Mouse (Mus musculus) liver, adult (tissue): ENCODE results near the gene Sugp2.

Source experiments
- GATA4 ChIP-seq: IDR thresholded peaks from 2 replicates; pipeline ENCODE4 v1.6.1; 2014; ENCODE audit warnings: mild to moderate bottlenecking, low read length; ENCODE audit not compliant: insufficient replicate concordance

Gene Sugp2

DNA sequence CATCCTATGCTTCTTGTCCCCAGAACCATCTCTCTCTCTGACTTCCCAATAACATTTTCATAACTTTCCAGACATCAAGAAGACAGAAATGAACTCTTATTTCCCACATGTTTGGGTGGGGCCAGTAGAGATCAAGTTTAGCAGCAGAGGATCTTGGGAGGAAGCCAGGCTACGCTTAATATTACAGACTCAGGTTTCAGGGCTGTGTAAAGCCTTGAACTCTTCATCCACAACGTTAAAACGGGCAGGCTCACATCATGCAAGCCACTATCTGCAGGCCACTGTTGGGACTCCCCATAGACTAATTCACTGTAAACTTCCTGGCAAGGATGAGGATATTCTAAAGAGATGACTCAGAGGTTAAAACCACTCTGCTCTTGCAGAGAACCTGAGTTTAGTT is 19.6 kb upstream of the Sugp2 start:
- TF ChIP-seq GATA4, result no peak

DNA sequence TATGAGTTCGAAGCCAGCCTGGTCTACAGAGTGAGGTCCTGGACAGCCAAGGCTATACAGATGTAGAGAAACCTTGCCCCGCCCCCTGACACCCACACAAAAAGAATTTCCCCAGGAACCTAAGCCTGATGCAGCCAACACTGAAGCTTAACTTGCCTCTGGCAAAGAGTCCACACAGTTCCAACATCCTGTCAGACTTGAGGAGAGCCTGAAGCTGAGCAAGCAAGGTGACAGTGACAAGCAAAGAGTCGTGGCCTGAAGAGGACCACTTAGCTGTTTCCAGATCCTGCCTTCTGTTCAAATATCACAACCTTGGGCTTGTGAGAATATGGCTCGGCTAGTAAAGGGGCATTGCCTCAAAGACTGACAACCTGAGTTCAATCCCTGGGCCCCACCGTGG is 18.9 kb upstream of the Sugp2 start:
- no peak for TF ChIP-seq GATA4

DNA sequence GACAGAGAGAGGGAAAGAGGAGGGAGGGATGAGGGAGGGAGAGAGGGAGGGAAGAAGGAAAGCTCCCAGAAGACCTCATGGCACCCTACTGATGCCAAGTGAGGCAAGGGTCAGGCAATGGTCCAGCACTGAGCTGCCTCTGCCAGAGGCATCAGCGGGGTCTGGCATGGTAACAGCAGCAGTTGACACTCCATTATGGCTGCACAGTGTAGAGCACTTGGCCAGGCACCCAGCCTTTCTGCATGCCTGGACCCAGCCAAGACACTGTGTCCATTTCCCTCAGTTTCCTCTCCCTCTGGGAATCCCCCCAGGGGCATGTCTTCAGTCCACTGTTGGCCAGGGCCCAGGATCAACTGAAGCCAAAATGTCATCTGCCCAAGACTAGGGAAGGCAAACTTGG is 17.5 kb upstream of the Sugp2 start:
- TF ChIP-seq GATA4, result no peak

DNA sequence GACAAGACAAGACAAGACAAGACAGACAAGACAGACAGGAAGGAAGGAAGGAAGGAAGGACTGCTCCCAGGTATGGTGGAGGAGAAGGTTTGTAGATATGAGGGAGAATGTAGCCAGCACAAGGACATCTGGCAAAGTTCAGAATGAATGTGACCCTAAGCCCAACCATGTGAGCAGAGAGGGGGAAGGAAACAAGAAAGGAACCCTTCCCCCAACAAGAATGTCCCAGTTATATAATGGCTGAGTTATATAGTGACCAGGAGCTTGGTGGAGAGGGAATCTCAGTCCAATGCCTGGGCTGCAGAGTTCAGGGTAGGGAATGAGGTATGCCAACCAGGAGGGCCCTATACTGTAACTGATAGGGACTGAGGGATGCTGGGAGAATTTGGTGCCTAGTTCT is 16.6 kb upstream of the Sugp2 start:
- no peak for TF ChIP-seq GATA4

DNA sequence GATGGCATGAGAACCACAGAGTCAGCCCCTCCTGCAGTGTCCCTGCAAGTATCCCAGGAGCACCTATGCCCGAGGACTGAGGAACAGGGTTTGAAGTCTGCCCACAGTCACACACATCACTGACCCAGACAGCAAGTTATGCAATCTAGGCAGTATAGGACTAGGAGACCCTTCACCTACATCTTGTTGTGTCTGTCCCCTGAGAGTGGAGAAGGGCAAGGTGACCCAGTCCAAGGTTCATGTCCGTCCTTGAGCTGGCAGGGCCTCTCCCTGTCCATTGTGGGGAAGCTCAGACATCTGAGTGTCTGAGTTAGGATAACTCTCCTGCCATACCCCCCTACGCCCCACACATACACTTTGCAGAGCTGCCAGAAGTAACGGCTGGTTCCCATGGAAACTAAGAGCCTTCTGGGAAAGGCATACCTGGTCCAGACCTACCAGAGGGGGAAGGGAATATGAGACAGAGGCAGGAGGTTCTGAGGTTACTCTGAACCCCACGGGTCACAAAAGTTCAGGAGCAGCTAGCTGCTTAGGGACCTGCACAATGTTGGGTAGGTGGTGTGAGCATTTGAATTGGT is 14.8 kb upstream of the Sugp2 start:
- no peak for TF ChIP-seq GATA4

DNA sequence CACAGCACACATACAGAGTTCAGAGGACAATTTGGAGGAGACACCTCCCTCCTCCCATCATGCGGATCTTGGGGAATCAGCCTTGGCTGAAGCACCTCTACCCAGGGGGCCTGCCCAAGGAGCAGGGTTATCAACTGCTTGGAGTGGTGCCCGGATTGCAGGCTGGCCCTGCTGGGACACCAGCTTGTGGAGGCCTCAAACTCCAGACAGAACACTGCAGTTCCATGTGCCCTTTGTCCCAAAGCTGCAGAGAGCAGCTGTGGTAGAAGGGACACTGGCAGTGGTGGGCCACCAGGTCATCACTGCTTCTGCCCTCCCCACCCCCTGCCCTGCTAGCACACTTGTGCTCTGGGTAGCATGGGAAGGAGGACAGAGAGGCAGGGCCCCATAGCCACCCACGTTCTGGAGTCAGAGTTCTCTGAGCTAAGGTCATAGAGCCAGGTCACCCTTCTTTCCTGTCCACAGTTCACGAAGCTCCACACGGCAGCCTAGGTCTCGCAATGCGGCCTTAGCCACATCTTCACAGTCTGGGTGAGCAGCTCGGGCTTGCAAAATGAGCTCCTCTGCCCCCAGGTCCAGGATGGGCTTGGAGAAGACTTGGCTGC is 13.7 kb upstream of the Sugp2 start:
- TF ChIP-seq GATA4, result no peak

DNA sequence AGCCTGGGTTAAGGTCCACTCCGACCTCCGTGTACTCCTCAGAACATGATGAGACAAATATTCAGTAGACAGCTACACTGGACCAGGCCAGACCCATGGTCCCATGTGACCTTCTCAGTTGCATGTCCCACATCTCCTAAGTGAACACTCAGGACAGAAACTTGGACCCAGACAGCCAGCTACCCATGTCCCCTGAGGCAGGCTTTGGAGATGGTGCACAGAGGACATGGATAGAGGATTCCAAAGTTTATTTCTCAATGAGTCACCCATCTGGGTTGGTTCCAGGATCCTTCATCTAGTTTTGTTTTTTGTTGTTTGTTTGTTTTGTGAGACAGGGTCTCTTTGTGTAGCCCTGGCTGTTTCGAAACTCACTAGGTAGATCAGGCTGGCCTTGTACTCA is 13.1 kb upstream of the Sugp2 start:
- no peak for TF ChIP-seq GATA4

DNA sequence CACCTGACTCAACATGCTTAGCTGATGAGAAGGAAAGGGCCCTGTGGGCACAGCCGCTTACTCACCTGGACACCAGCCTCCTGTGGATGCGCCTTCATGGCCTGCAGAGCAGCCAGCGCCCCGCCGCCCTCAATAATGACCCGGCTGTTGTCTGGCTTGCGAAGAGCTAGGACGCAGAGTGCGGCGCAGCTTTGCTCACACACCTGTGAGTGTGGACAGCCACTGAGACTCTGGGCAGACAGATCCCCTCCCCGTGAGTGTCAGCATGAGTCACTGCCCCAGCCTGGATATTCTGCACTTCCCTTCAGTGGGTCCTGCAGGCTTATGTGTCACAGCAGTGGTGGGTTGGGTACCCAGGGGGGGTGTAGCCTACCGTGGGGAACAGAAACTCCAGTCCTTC is 12.0 kb upstream of the Sugp2 start:
- no peak for TF ChIP-seq GATA4

DNA sequence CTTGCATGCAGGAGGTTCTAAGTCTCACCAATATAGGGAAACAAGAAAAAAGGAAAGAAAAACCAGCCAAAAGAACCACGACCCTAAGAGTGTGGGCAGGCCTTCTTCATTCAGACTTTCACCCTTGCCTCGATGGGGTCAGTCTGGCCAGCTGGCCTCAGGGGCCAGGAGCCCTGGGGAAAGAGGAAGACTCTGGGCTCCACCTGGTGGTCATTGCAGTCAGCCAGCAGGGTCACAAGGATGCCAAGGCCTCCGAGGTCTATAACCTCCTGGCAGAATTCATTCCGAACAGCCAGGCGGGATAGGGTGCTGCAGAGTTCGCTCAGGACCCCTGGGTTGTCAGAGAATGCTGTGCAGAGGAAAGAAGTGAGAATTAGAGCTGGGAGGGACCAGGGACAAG is 10.7 kb upstream of the Sugp2 start:
- TF ChIP-seq GATA4, result no peak

DNA sequence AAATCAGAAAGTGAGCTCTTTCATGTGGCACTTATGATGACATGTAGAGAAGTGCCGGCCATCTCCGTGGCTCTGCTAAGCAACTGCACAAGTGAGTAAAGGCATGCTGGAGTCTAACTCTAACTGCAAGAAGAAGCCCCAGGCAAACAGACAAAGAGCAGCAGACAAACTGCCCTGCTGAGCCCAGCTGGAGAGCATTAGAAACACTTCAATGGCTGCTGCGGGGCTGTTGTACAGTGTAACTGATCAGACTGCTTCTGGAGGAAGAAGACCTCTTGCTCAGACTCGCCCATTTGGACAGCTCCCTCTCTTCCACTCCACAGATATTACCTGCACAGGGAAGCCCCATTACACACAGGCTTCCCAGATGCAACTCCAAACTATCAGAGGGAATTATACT is 6.0 kb upstream of the Sugp2 start:
- TF ChIP-seq GATA4, result no peak

DNA sequence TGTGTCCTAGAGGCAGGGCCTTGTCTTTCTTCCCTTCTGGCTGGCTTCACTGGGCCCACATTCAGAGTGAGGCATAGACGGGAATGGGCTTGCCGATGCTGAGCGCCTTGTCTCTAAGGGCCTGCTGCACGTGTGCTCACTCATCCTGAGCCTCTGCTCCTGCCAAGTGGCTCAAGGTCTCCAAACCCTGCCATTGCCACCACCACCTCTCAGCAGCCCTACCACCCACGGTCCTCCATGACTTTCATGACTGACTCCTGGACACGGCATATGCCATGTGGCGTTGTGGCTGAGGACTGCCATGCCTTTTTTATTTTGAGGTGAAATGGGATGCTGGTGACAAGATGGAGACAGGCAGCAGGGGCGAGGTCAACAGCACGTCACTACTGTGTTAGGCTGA is 3.2 kb upstream of the Sugp2 start:
- TF ChIP-seq GATA4, result no peak

DNA sequence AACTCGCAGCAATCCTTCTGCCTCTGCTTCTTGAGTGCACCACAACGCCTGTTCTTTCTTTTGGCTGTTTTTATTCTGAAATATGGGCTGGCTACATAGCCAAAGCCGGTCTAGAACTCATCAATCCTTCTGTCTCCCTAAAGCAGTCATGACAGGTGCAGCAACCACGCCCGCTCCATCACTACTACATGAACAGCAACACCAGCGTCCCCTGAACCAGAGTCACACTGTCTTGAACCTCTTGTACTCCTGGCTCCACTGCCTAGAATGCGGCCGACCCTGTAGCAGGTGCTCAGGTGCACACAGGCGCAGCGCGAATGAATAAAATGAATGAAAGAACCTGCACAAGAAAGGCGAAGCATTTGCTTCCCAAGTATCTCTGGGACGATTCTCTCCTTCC is 420 bp upstream of the Sugp2 start:
- no peak for TF ChIP-seq GATA4

DNA sequence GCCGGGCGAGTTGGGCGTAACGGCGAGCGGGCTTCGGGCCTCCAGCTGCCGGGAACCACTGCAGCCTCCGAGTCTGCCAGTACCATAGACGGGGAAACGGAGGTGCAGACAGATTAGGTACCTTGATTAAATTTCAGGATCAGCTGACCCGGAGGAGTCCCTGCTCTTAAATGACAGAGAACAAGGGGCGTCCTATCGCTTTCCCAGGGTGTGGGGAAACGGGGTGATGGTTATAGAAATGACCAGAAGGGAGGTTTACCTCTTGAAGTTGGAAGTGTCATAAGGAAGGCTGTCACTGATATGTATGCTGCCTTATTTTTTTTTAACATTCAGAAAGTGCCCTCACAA is 729 bp downstream of the Sugp2 start:
- no peak for TF ChIP-seq GATA4

DNA sequence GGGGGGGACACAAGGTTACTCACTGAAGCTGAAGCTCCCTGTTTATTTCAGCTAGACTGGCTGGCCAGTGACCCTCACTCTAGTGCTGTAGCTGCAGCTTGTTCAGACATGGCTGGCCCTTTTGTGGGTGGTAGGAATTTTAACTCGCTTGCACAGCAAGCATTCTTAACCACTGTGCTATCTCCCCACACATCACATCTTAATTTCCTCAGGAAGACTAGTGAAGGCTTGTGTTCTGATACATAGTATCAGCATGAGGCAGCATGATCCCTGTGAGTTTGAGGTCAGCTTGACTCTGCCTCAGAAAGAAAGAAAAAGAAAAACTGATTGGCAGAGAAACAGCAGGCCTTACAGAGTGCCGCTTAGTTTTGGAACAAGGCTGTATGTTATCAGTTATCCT is 3.8 kb downstream of the Sugp2 start:
- TF ChIP-seq GATA4, result no peak

DNA sequence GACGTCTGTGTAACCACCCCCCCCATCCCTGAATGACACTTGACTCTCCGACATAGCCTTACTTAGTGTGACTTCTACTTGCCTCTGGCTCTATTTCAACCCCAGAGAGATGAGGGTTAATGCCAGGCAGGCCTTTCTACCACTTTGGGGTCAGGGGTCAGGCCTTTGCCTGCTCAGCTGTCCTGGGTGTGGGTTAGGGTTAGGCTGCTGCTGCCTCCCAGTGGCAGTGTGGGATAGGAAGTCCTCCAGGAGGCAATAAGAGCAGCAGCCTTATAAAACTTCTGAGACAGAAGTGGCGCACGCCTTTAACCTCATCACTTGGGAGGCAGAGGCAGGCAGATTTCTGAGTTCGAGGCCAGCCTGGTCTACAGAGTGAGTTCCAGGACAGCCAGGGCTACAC is 6.6 kb downstream of the Sugp2 start:
- no peak for TF ChIP-seq GATA4

DNA sequence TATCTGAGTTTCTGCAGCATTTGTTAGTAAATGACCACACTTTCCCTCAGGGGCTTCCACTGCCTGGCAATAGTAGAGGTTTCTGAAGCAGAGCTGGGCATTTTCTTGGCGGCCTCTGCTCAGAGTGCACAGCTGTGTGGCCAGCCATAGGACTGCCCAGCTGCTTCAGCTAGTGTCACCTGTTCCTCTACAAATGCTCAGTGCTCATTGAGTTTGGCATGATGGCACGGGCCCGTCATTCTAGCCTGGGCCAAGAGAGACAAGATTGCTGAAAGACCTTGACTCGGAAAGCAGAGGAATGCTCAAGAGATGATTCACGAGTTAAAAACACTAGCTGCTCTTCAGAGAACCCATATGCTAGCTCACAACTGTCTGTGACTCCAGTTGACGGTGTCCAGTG is 12.6 kb downstream of the Sugp2 start:
- TF ChIP-seq GATA4, result no peak

DNA sequence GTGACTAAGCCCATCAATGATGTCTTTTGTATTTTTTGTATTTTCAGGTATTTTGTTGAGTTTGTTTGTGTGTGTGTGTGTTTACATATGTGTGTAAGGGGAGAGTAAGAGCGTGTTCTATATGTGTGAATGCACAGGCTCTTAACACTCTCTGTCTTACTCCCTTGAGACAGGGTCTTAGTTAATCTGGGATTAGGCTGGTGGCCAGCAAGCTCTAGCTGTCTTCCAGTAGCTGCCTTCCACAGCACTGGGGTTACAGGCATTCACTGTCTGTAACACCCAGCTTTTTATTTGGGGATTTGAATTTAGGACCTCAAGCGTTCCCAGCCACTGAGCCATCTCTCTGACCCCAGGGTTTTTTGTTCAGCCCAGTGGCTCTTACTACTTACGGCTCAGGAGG is 13.8 kb downstream of the Sugp2 start:
- no peak for TF ChIP-seq GATA4
